Mouse (Mus musculus): ENCODE measurements at regions not wholly inside any gene's neighbourhood (a gene's known extent, or its start where the extent isn't known, plus 50 kb on each side); places are given as distances from the start of the nearest gene placed in this dataset.

- Histone ChIP-seq H3K4me2 (no peak overlapping the region), H3K36me3 (no peaks in the 10 kb centered on the region), H3K9me3 (no peaks in the 10 kb centered on the region), H3K4me1 (replicated peaks) (no peaks in the 10 kb centered on the region), H3K9ac (no peak overlapping the region), H3K27ac (no peak overlapping the region), H3K27me3 (no peaks in the 10 kb centered on the region), H3K4me3 (no peak overlapping the region)
- ATAC-seq (ENCODE audit: low FRiP score) = no peak
- 78% methylated on average over 3 of the region's 3 CpGs for WGBS
Measured at GRCm38 (mm10) chr3:14952169-14952729, 66.2 kb downstream of the Car2 start.

- Histone ChIP-seq H3K36me3 (no peaks in the 10 kb centered on the region), H3K27ac (no peak overlapping the region), H3K9me3 (no peaks in the 10 kb centered on the region), H3K9ac (no peak overlapping the region), H3K4me1 (replicated peaks) (no peaks in the 10 kb centered on the region), H3K4me2 (no peak overlapping the region), H3K27me3 (no peaks in the 10 kb centered on the region), H3K4me3 (no peak overlapping the region)
- 66% methylated on average over 3 of the region's 3 CpGs for WGBS
- no peak for ATAC-seq (ENCODE audit: low FRiP score)
Measured at GRCm38 (mm10) chr3:14952951-14953350, 66.9 kb downstream of the Car2 start.

DNA sequence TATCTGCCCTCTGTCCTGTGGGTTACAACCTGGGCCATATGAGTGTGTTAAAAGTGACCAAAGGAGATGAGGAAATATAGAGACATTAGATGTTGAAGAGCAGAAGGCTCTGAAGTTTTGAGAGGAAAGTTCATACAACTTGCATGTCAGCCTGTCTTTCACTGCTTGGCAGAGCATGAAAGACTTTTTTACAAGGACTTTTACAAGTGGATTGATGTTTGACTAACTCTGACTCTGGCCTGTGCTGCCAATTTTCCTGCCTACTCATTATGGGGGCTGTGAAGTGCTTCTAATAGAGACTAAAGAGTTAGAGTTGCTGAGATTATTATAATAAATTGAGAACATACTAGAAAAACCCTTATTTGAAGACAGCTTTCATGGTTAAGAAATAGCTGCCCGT lies 71.4 kb downstream of the Car2 start:
- Histone ChIP-seq H3K9ac (no peak overlapping the region), H3K27ac (no peak overlapping the region), H3K4me3 (no peak overlapping the region), H3K27me3 (no peaks in the 10 kb centered on the region), H3K4me2 (no peak overlapping the region), H3K36me3 (no peaks in the 10 kb centered on the region), H3K4me1 (replicated peaks) (no peaks in the 10 kb centered on the region; the same call in 1 of the 2 replicates), H3K9me3 (no peaks in the 10 kb centered on the region)
- 79% methylated on average over 1 of the region's 1 CpGs for WGBS
- no peak for ATAC-seq (ENCODE audit: low FRiP score)

GRCm38 (mm10) chr3:14958277-14958676 lies 72.2 kb downstream of the Car2 start:
- H3K4me1 ChIP-seq (replicated peaks) = no peaks in the 10 kb centered on the region; the same call in 1 of the 2 replicates
- no peak overlapping the region for H3K9ac ChIP-seq
- no peak overlapping the region for H3K4me2 ChIP-seq
- H3K27ac ChIP-seq = no peak overlapping the region
- no peaks in the 10 kb centered on the region for H3K36me3 ChIP-seq
- WGBS = 79% methylated on average over 1 of the region's 1 CpGs
- no peaks in the 10 kb centered on the region for H3K9me3 ChIP-seq
- no peak overlapping the region for H3K4me3 ChIP-seq
- H3K27me3 ChIP-seq = no peaks in the 10 kb centered on the region
- no peak for ATAC-seq (ENCODE audit: low FRiP score)

- 0% methylated on average over 1 of the region's 1 CpGs for WGBS
- H3K4me2 ChIP-seq = no peak overlapping the region
Measured at GRCm38 (mm10) chr3:14959586-14959985, 73.5 kb downstream of the Car2 start.

GRCm38 (mm10) chr3:14964795-14965194 lies 78.7 kb downstream of the Car2 start:
- Histone ChIP-seq H3K27me3 (no peaks in the 10 kb centered on the region), H3K36me3 (no peaks in the 10 kb centered on the region), H3K4me1 (replicated peaks) (no peaks in the 10 kb centered on the region), H3K4me2 (no peak overlapping the region), H3K27ac (no peak overlapping the region), H3K9ac (no peak overlapping the region), H3K4me3 (no peak overlapping the region), H3K9me3 (no peaks in the 10 kb centered on the region)
- ATAC-seq (ENCODE audit: low FRiP score) = no peak
- 83% methylated on average over 5 of the region's 5 CpGs for WGBS

More at GRCm38 (mm10) chr3:14959586-14959985, 73.5 kb downstream of the Car2 start:
- peak; percentile 83 for ATAC-seq (ENCODE audit: low FRiP score)
- H3K9me3 ChIP-seq = no peaks in the 10 kb centered on the region
- H3K27ac ChIP-seq = no peak overlapping the region
- no peak overlapping the region for H3K9ac ChIP-seq
- no peak overlapping the region for H3K4me3 ChIP-seq
- no peaks in the 10 kb centered on the region for H3K27me3 ChIP-seq
- H3K36me3 ChIP-seq = no peaks in the 10 kb centered on the region
- no peaks in the 10 kb centered on the region; the same call in 1 of the 2 replicates for H3K4me1 ChIP-seq (replicated peaks)

- Histone ChIP-seq H3K36me3 (no peaks in the 10 kb centered on the region), H3K9me3 (no peaks in the 10 kb centered on the region), H3K4me2 (no peak overlapping the region), H3K4me3 (no peak overlapping the region), H3K4me1 (replicated peaks) (no peaks in the 10 kb centered on the region), H3K27ac (no peak overlapping the region), H3K9ac (no peak overlapping the region), H3K27me3 (no peaks in the 10 kb centered on the region)
- whole genome bisulfite sequencing = 83% methylated on average over 5 of the region's 5 CpGs
- no peak for ATAC-seq (ENCODE audit: low FRiP score)
Measured at GRCm38 (mm10) chr3:14965438-14966044, 79.5 kb downstream of the Car2 start.

DNA sequence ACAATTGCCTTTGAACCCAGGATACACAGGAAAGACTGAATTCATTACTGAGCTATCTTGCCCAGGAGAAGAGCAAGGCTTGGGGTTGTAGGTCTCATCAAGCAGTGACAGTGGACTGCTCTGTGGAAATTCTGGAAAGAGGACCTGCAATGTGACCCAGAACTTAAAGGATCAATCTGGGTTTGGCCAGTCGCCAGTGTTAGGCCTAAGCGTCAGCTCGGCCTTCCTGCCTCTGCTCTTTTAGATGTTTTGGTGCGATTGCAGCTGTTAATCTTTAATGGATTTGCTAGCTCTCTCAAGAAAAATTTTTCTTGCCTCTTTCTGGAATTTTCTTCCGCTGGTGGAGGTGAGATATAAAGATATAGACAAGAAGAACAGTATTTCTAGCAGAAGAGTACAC lies 81.2 kb downstream of the Car2 start:
- H3K4me1 ChIP-seq (replicated peaks) = no peaks in the 10 kb centered on the region
- no peaks in the 10 kb centered on the region for H3K36me3 ChIP-seq
- WGBS = 92% methylated on average over 5 of the region's 5 CpGs
- H3K27me3 ChIP-seq = no peaks in the 10 kb centered on the region
- no peak overlapping the region for H3K9ac ChIP-seq
- no peak for ATAC-seq (ENCODE audit: low FRiP score)
- H3K27ac ChIP-seq = no peak overlapping the region
- no peaks in the 10 kb centered on the region for H3K9me3 ChIP-seq
- H3K4me3 ChIP-seq = no peak overlapping the region
- H3K4me2 ChIP-seq = no peak overlapping the region

DNA sequence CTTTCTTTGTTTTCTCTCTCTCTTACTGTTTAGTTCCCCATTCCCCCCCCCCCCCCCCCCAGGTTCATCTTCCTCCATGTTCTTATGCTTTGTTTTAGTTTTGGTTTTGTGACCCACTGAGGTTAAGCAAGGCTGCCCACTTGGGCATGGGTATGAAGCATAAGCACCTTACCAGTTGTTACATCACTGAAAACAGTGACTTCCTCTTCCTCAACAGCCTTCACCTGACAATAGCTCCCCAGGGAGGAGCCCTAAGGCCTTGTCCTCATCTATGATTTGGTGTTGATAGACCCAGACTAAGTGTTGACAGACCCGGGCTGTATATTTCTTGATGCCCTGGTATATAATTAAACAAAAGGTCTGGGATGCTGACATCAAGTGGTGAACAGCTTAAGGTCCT lies 82.3 kb downstream of the Car2 start:
- WGBS = 88% methylated on average over 1 of the region's 1 CpGs
- ATAC-seq (ENCODE audit: low FRiP score) = no peak
- Histone ChIP-seq H3K4me1 (replicated peaks) (no peaks in the 10 kb centered on the region), H3K36me3 (no peaks in the 10 kb centered on the region), H3K9ac (no peak overlapping the region), H3K4me2 (no peak overlapping the region), H3K4me3 (no peak overlapping the region), H3K27ac (no peak overlapping the region), H3K9me3 (no peaks in the 10 kb centered on the region), H3K27me3 (no peaks in the 10 kb centered on the region)

- H3K36me3 ChIP-seq = no peaks in the 10 kb centered on the region
- WGBS = 87% methylated on average over 6 of the region's 6 CpGs
- no peak for ATAC-seq (ENCODE audit: low FRiP score)
Measured at GRCm38 (mm10) chr3:14969698-14970097, 83.6 kb downstream of the Car2 start.

DNA sequence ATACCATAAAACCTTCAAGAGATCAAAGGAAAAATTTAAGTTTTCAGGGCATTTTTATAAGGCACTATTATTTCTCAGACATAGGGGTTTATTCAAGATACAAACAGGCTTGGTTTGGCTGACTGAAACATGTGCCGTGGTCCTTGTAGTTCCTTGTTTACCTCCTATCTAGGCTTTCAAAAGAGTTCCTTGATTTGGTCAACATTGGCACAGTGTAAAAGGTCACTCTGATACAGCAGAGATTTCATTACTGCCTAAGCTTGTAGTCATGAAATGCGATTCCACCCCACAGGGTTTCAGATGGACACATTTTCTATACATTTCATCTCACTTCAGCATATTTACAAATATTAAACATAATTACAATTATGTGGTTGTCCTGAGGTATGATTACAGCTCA lies 85.6 kb downstream of the Car2 start:
- Histone ChIP-seq H3K27me3 (no peaks in the 10 kb centered on the region), H3K4me3 (no peak overlapping the region), H3K4me1 (replicated peaks) (no peaks in the 10 kb centered on the region), H3K9me3 (no peaks in the 10 kb centered on the region), H3K9ac (no peak overlapping the region), H3K36me3 (no peaks in the 10 kb centered on the region), H3K4me2 (no peak overlapping the region), H3K27ac (no peak overlapping the region)
- ATAC-seq (ENCODE audit: low FRiP score) = no peak
- 83% methylated on average over 2 of the region's 2 CpGs for WGBS

More at GRCm38 (mm10) chr3:14969698-14970097, 83.6 kb downstream of the Car2 start:
- Histone ChIP-seq H3K9ac (no peak overlapping the region), H3K9me3 (no peaks in the 10 kb centered on the region), H3K4me1 (replicated peaks) (no peaks in the 10 kb centered on the region), H3K27ac (no peak overlapping the region), H3K27me3 (no peaks in the 10 kb centered on the region), H3K4me2 (no peak overlapping the region), H3K4me3 (no peak overlapping the region)

GRCm38 (mm10) chr3:14974758-14975157 lies 88.7 kb downstream of the Car2 start:
- Histone ChIP-seq H3K27ac (no peak overlapping the region), H3K36me3 (no peaks in the 10 kb centered on the region), H3K4me3 (no peak overlapping the region), H3K4me1 (replicated peaks) (no peaks in the 10 kb centered on the region), H3K9me3 (no peaks in the 10 kb centered on the region), H3K27me3 (no peaks in the 10 kb centered on the region), H3K4me2 (no peak overlapping the region), H3K9ac (no peak overlapping the region)
- no peak for ATAC-seq (ENCODE audit: low FRiP score)
- WGBS = 95% methylated on average over 2 of the region's 2 CpGs

- Histone ChIP-seq H3K27ac (no peak overlapping the region), H3K36me3 (no peaks in the 10 kb centered on the region), H3K9ac (no peak overlapping the region), H3K27me3 (no peaks in the 10 kb centered on the region), H3K9me3 (no peaks in the 10 kb centered on the region), H3K4me2 (no peak overlapping the region), H3K4me3 (no peak overlapping the region), H3K4me1 (replicated peaks) (no peaks in the 10 kb centered on the region)
- whole genome bisulfite sequencing = 95% methylated on average over 2 of the region's 2 CpGs
- ATAC-seq (ENCODE audit: low FRiP score) = no peak
Measured at GRCm38 (mm10) chr3:14975203-14975602, 89.1 kb downstream of the Car2 start.

Measured in hindbrain, embryonic 13.5 days (tissue).